Mouse (Mus musculus) CH12.LX (cell line): ENCODE results near the gene Ttc39b. TPM values are rescaled to one million over a fixed set of nuclear protein-coding genes. Genes with fewer than 3 reads are reported as not detected.
"Not testable (repeated sequence)": the region's sequence is repeated elsewhere in the genome, so short reads cannot be mapped to it uniquely, and the experiment has no call there.

ENCODE experiments used
- DNase-seq: peaks from one replicate; pipeline ENCODE4 v3.0.0-alpha.2; 2013; ENCODE audit errors: extremely low read depth
- H3K27ac ChIP-seq: 2 replicates; pipeline ENCODE4 v1.5.1; 2012; ENCODE audit warnings: low read depth, mild to moderate bottlenecking, control low read depth, moderate library complexity; ENCODE audit not compliant: insufficient read depth
- H3K27me3 ChIP-seq: replicated peaks from 2 replicates; pipeline ENCODE3; 2012; ENCODE audit warnings: inconsistent platforms
- H3K36me3 ChIP-seq, 2 experiments: replicated peaks in 1 of 2; 2 replicates each; pipeline versions ENCODE3 to v1.6.1; 2012; ENCODE audit warnings: inconsistent platforms in 1 of 2, low read length in 1 of 2, mild to moderate bottlenecking in 1 of 2, mixed read lengths in 1 of 2, moderate library complexity in 1 of 2; ENCODE audit not compliant: control insufficient read depth in 1 of 2, insufficient read depth in 1 of 2
- H3K4me1 ChIP-seq, 2 experiments: 2 replicates each; pipeline ENCODE4 v1.6.1; 2012; ENCODE audit warnings: inconsistent platforms in 1 of 2, moderate library complexity in 1 of 2; ENCODE audit not compliant: insufficient read depth in 2 of 2, control insufficient read depth in 1 of 2
- H3K4me2 ChIP-seq: 2 replicates; pipeline ENCODE4 v1.6.1; 2012; ENCODE audit warnings: low read depth, mild to moderate bottlenecking, control low read depth; ENCODE audit not compliant: poor library complexity, insufficient read depth, severe bottlenecking
- H3K4me3 ChIP-seq, 3 experiments: fragments of 150-350 bp in 1 of 3; sonication (generic) in 1 of 3; replicated peaks in 1 of 3; 2 replicates each; pipeline versions ENCODE3 to v1.5.1; 2011 to 2012; ENCODE audit warnings: low read depth in 2 of 3, low read length in 2 of 3, mild to moderate bottlenecking in 2 of 3, moderate library complexity in 2 of 3, control low read depth in 1 of 3, improper control_type of control experiment in 1 of 3, inconsistent platforms in 1 of 3, mixed read lengths in 1 of 3; ENCODE audit not compliant: poor library complexity in 1 of 3
- H3K79me2 ChIP-seq: replicated peaks from 2 replicates; pipeline ENCODE4 v1.6.1; 2012; ENCODE audit warnings: mild to moderate bottlenecking, moderate library complexity; ENCODE audit not compliant: control insufficient read depth, poor library complexity, insufficient read depth, severe bottlenecking; ENCODE audit errors: extremely low read depth
- H3K9ac ChIP-seq: 2 replicates; pipeline ENCODE4 v1.6.1; 2012; ENCODE audit warnings: low read depth, mild to moderate bottlenecking, control low read depth, moderate library complexity; ENCODE audit not compliant: insufficient read depth
- H3K9me3 ChIP-seq: replicated peaks from 2 replicates; pipeline ENCODE3; 2012; ENCODE audit warnings: low read length, inconsistent platforms, mixed read lengths
- BHLHE40 ChIP-seq: IDR thresholded peaks from 2 replicates; pipeline ENCODE4 v1.6.1; 2011; ENCODE audit warnings: mild to moderate bottlenecking, low read depth, low read length, improper control_type of control experiment
- CHD1 ChIP-seq: IDR thresholded peaks from 2 replicates; pipeline ENCODE4 v1.6.1; 2012; ENCODE audit warnings: low read depth, low read length, improper control_type of control experiment, inconsistent platforms
- CHD2 ChIP-seq: IDR thresholded peaks from 2 replicates; pipeline ENCODE4 v1.6.1; 2011; ENCODE audit warnings: low read length, improper control_type of control experiment
- E2F4 ChIP-seq: IDR thresholded peaks from 2 replicates; pipeline ENCODE4 v1.6.1; 2011; ENCODE audit warnings: low read depth, low read length, improper control_type of control experiment; ENCODE audit not compliant: insufficient replicate concordance
- GABPA ChIP-seq: IDR thresholded peaks from 2 replicates; pipeline ENCODE4 v1.6.1; 2012; ENCODE audit warnings: low read depth, low read length, improper control_type of control experiment, inconsistent platforms; ENCODE audit not compliant: insufficient replicate concordance
- HCFC1 ChIP-seq: IDR thresholded peaks from 2 replicates; pipeline ENCODE4 v1.6.1; 2012; ENCODE audit warnings: low read depth, mild to moderate bottlenecking, inconsistent platforms, low read length, improper control_type of control experiment
- JUND ChIP-seq: conservative IDR thresholded peaks from 2 replicates; pipeline ENCODE4 v1.6.1; 2011; ENCODE audit warnings: low read depth, low read length, improper control_type of control experiment
- KAT2A ChIP-seq: IDR thresholded peaks from 2 replicates; pipeline ENCODE4 v1.6.1; 2012; ENCODE audit warnings: low read length, improper control_type of control experiment, inconsistent platforms; ENCODE audit not compliant: insufficient replicate concordance
- MAFK ChIP-seq: IDR thresholded peaks from 2 replicates; pipeline ENCODE4 v1.6.1; 2011; ENCODE audit warnings: low read length, improper control_type of control experiment; ENCODE audit not compliant: insufficient replicate concordance
- MAZ ChIP-seq: IDR thresholded peaks from 2 replicates; pipeline ENCODE4 v1.6.1; 2012; ENCODE audit warnings: low read depth, mild to moderate bottlenecking, inconsistent platforms, low read length, improper control_type of control experiment, moderate library complexity
- MEF2A ChIP-seq: IDR thresholded peaks from 2 replicates; pipeline ENCODE4 v1.6.1; 2014; ENCODE audit warnings: low read depth, mild to moderate bottlenecking, inconsistent platforms, low read length, improper control_type of control experiment, borderline replicate concordance
- MYC ChIP-seq: IDR thresholded peaks from 2 replicates; pipeline ENCODE4 v1.6.1; 2011; ENCODE audit warnings: low read depth, mild to moderate bottlenecking, improper control_type of control experiment, low read length
- NRF1 ChIP-seq: IDR thresholded peaks from 2 replicates; pipeline ENCODE4 v1.6.1; 2014; ENCODE audit warnings: low read depth, mild to moderate bottlenecking, inconsistent platforms, low read length, improper control_type of control experiment, moderate library complexity
- PAX5 ChIP-seq: IDR thresholded peaks from 2 replicates; pipeline ENCODE4 v1.6.1; 2012; ENCODE audit warnings: low read length, inconsistent platforms, mixed read lengths
- SIN3A ChIP-seq: IDR thresholded peaks from 2 replicates; pipeline ENCODE4 v1.6.1; 2012; ENCODE audit warnings: low read length, improper control_type of control experiment, inconsistent platforms
- TCF12 ChIP-seq: IDR thresholded peaks from 2 replicates; pipeline ENCODE4 v1.6.1; 2014; ENCODE audit warnings: low read depth, mild to moderate bottlenecking, inconsistent platforms, low read length, improper control_type of control experiment
- UBTF ChIP-seq: IDR thresholded peaks from 2 replicates; pipeline ENCODE4 v1.6.1; 2012; ENCODE audit warnings: low read depth, mild to moderate bottlenecking, inconsistent platforms, low read length, improper control_type of control experiment, moderate library complexity
- USF1 ChIP-seq: IDR thresholded peaks from 2 replicates; pipeline ENCODE4 v1.6.1; 2014; ENCODE audit warnings: low read depth, mild to moderate bottlenecking, inconsistent platforms, low read length, improper control_type of control experiment
- ZC3H11A ChIP-seq: IDR thresholded peaks from 2 replicates; pipeline ENCODE4 v1.6.1; 2012; ENCODE audit warnings: low read depth, mild to moderate bottlenecking, inconsistent platforms, low read length, improper control_type of control experiment
- ZKSCAN1 ChIP-seq: IDR thresholded peaks from 2 replicates; pipeline ENCODE4 v1.6.1; 2012; ENCODE audit warnings: low read depth, inconsistent platforms, low read length, improper control_type of control experiment, borderline replicate concordance
- ZMIZ1 ChIP-seq: IDR thresholded peaks from 2 replicates; pipeline ENCODE4 v1.6.1; 2012; ENCODE audit warnings: low read depth, mild to moderate bottlenecking, inconsistent platforms, low read length, improper control_type of control experiment
- dilution Hi-C: fragments of 300-500 bp; cut with MboI; formaldehyde crosslinking; loops from 2 replicates; pipeline ENCODE4 v1.14.3; 2020; ENCODE audit warnings: low sequenced_read_pairs; ENCODE audit not compliant: extremely low pct_unique_long_range_greater_than_20kb, extremely low pct_ligation_motif_present
- in situ Hi-C: fragments of 300-500 bp; cut with MboI; formaldehyde crosslinking; loops from 3 replicates; pipeline ENCODE4 v1.14.3; 2019; ENCODE audit warnings: low sequenced_read_pairs, low pct_ligation_motif_present, low pct_unique_long_range_greater_than_20kb, mixed read lengths
- polyA plus RNA-seq: library from polyadenylated mRNA; unstranded; fragments of >175 nt; gene quantifications from 2 replicates; pipeline ENCODE4 v1.2.1, GENCODE M21; 2012; ENCODE audit warnings: low read depth; ENCODE audit not compliant: insufficient read length
- total RNA-seq, 2 experiments: library from RNA; depleted of rRNA; stranded (reverse); fragments of 300-350 nt in 1 of 2; fragments of >200 nt in 1 of 2; gene quantifications; 2 replicates each; pipeline ENCODE4 v1.2.3; 2012 to 2014

Gene Ttc39b
- total and polyA plus RNA-seq, 3 experiments: 12.6 to 16.7 (median 15.7) TPM

- Histone ChIP-seq H3K27ac (no peak overlapping the region), H3K27me3 (no peaks in the 10 kb centered on the region), H3K9ac (no peak overlapping the region), H3K9me3 (no peaks in the 10 kb centered on the region), H3K4me1 (no peaks in the 10 kb centered on the region), H3K4me3 (no peak overlapping the region)
- no peak for DNase-seq
- dilution Hi-C loops: no loop called here
- TF ChIP-seq MYC (no peak), TCF12 (no peak), CHD1 (no peak), SIN3A (no peak), GABPA (no peak)
- TF ChIP-seq, all 38 proteins: peak for 0
- H3K36me3 ChIP-seq: peaks cover 31 to 66% of the 10 kb centered on the region in 2 experiments
- in situ Hi-C loops: no loop called here
- H3K4me2 ChIP-seq: no peak overlapping the region
- H3K79me2 ChIP-seq: no peaks in the 10 kb centered on the region
Observed at GRCm38 (mm10) chr4:83237656-83238055, 86.4 kb downstream of the Ttc39b start.

GRCm38 (mm10) chr4:83235304-83235703, 88.8 kb downstream of the Ttc39b start:
- H3K9me3 ChIP-seq, H3K9ac ChIP-seq, H3K4me1 ChIP-seq, in situ Hi-C loops, dilution Hi-C loops, H3K4me2 ChIP-seq, H3K4me3 ChIP-seq, H3K79me2 ChIP-seq, H3K27ac ChIP-seq, DNase-seq, H3K27me3 ChIP-seq: not testable (repeated sequence)
- H3K36me3 ChIP-seq: peaks cover 33 to 66% of the 10 kb centered on the region in 2 experiments

- TF ChIP-seq BHLHE40 (no peak), HCFC1 (no peak), TCF12 (no peak), NRF1 (no peak), E2F4 (no peak), ZC3H11A (no peak), CHD2 (no peak), ZMIZ1 (no peak), MEF2A (no peak), JUND (no peak), MAZ (no peak), USF1 (no peak), PAX5 (no peak), UBTF (no peak), ZKSCAN1 (no peak), MAFK (no peak), KAT2A (no peak)
- in situ Hi-C loops: no loop called here
- H3K4me2 ChIP-seq: no peak overlapping the region
- H3K36me3 ChIP-seq: peaks cover 36 to 66% of the 10 kb centered on the region in 2 experiments
- no peak overlapping the region for H3K9ac ChIP-seq
- dilution Hi-C loops: no loop called here
- H3K4me3 ChIP-seq: no peak overlapping the region
- H3K27me3 ChIP-seq: no peaks in the 10 kb centered on the region
- no peaks in the 10 kb centered on the region for H3K79me2 ChIP-seq
- no peaks in the 10 kb centered on the region for H3K4me1 ChIP-seq
- no peaks in the 10 kb centered on the region for H3K9me3 ChIP-seq
- no peak for DNase-seq
- H3K27ac ChIP-seq: no peak overlapping the region
Observed at GRCm38 (mm10) chr4:83234739-83235138, 89.3 kb downstream of the Ttc39b start.
